Mouse (Mus musculus) T-helper 1 cell (primary cell): ENCODE data around the gene Arhgap24.

Experiments
- in situ Hi-C: fragments of 300-600 bp; cut with MboI, MseI; formaldehyde crosslinking; loops from one replicate; pipeline ENCODE4 v1.15.1; 2025; ENCODE audit warnings: high pct_unique_total_duplicates

The Arhgap24 gene

DNA sequence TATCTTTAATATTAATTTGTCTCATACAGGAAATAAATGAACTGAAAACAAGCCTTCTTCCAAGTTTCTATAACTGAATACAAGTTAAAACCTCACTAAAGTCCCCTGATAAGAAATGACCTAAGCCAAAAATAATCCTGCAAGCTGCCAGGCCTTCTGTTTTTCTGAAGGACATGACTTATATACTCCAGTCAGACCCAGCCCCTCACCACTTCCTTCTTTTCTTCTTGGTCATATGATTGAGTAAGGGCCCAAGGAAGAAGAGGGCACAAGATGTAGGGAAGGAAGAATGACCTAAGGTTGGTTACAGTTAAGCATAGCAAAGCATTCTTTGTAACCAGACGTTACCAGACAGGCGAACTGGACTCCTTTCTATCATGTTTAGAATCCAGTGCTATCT lies 21.1 kb downstream of the Arhgap24 start:
- in situ Hi-C loops: no loop called here

DNA sequence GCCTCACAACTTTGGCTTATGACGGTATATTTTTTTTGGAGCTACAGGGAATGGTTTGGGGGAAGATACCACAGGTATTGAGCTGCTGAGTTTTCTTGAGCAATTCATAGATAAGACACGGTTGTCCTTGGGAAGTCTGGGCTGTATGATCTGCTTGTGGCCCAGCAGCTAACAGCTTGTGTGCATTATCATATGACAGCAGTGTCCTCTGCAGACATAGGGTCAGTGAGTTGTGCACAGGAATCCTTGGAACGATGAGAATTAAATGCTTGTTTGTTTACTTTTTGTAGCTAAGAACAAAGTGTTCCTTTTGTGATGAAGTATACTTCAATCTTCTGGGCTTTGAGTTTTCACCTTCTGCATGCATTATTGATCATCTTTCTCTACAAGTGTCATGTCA lies 21.9 kb downstream of the Arhgap24 start:
- in situ Hi-C loops: no loop called here

DNA sequence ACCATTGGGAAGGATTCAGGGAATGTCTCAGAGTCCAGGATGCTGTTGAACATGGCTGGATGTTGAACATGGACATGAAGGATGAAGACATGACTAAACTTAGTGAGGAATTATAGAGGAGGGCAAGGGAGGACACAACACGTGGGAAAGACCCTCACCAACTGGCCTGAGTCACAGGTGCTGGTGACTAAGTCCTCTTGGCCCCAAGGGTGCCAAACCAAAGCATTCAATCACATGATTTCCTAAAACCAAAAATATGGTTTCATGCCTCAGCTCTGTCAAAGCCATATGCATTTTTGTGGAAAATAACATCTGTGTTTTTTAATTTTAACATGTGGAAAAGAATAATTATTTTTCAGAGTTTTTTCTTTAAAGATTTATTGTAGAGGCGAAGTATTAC lies 22.7 kb downstream of the Arhgap24 start:
- in situ Hi-C loops: no loop called here

DNA sequence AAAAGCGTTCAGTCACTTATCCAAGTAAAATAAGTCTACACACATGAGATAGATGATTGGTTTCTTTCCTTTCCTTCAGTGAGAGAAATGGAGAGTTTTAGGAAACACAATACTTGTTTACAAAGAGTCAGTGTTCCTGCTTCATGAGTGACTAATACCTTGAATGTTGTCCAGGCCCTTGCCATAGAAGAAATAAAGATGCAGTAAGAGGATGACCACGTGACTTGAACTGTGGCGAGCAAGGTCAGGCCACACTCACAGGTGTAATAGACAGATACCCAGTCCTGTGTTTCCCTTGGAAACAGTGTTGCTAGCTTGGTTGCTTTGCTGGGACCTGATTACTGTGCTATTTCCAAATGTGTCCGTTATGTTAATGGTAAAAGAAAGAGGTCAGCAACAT lies 23.4 kb downstream of the Arhgap24 start:
- in situ Hi-C loops: no loop called here

DNA sequence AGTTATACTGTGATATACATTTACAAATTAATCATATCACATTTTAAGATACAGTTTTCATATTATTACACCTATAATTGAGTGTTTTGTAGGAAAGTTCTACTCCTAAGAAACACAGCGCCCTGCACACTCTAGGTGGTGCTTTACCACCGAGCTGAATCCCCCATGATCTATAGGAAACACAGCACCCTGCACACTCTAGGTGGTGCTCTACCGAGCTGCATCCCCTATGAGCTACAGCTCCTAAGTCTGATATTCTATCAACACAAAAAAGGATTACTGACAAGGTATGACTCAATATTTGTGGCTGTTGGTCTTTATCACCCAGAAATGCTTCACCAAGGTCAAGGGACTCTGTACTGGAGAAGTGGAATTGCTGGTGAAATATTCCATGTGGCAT lies 27.0 kb downstream of the Arhgap24 start:
- in situ Hi-C loops: no loop called here

DNA sequence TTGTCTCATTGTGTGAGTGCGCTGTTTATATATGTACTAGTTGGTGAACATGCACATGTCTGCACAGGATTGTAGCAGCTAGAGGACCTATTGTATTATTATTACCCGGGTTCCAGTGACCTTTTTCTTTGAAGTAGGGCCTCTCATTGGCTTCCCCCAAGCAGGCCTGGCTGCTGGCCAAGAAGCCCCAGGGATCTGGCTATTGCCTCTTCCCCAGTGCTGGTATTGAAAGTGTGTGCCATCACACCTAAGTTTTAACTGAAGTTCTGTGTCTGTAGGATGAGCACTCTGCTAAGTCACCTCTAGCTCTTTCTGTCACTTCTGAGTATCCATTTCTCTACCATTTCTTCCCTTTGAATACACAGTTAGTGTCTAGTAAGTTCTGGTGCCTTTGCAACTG lies 28.2 kb downstream of the Arhgap24 start:
- in situ Hi-C loops: no loop called here

DNA sequence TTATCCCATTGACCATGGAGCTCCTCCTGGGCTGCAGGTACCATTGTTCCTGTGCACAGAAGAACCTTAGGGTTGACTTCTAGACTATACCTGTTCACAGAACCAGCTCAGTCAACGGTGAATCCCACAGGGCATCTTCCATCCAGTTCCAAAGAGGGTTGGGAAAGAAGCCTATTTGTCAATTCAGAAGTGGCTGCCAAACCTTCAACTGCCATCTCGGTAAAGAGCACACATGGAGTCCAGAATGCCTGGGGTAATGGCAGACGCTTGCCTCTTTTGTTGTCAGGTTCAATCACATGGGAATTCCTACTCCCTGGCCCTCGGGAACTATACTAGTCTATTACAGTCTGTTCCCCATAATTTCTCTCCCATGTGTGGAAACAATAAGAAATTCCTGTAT lies 30.5 kb downstream of the Arhgap24 start:
- in situ Hi-C loops: no loop called here

DNA sequence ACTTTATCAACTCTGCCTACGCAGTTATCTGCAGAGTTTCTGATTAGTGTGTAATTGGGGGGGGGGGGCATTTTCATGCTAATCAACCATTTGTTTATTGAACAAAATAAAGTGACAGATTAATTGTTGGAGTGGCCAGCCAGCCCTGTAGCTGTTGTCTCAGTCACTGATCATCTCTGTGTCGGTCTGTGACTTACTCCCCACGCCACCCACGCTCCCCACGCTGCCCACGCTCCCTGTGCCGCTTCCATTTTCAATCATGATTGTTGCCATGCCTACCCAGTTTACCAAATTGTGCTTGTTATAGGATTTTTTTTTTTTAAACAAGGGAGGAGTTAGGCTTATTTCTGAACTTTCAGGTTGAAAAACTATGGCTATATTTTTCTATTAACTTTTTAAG lies 34.3 kb downstream of the Arhgap24 start:
- in situ Hi-C loops: no loop called here

DNA sequence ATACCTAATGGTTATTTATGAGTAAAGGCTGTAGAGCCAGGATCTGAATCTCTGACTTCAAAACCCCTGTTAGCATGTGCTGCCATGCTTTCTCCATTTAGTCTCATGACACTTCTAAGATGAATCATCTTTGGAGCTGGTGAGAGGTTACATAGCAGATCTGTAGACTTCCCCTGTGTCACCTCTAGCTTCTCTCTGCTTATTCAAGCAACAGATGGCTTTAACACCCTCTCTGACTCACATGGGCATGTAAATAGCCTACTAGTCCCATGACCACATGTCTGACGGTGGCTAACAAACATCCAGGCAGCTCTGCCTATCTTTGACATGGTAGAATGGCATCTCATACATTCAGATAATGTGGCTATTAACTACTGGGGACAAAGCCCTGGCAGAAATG lies 39.3 kb downstream of the Arhgap24 start:
- in situ Hi-C loops: no loop called here

DNA sequence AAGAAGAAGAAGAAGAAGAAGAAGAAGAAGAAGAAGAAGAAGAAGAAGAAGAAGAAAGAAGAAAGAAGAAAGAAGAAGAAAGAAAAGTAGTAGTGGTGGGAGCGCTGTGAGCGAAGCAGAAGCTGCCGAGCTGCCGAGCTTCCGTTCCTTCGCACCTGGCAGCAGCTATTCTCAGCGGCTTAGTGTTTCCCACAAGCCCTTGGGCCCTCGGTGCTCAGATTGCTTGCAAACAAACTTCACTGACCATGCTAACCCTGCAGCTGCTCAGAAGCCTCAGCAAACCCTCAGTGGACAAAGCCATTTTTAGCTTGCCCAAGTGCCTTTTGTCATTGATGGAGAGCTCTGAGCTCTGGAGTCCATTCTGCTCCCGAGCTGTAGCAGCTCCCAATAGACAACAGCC lies 54.1 kb downstream of the Arhgap24 start:
- in situ Hi-C loops: no loop called here

DNA sequence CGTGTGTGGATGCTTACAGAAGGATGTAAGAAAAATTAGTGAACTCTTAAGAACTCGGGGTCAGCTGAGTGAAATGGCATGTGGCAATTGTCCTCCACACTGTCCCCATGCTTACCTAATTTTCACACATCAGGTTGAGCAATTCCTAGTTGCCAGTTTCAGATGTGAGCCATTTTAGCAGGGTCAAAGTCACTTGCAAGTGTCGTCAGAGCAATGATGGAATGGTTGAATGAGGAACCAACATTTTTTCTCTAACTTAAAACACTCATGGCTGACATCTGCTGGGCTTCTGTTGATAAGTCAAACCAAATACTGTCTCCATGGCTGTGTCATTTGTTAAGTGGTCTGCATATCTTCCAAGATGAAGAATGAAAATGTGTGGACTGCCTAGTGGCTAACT lies 56.6 kb downstream of the Arhgap24 start:
- in situ Hi-C loops: no loop called here

DNA sequence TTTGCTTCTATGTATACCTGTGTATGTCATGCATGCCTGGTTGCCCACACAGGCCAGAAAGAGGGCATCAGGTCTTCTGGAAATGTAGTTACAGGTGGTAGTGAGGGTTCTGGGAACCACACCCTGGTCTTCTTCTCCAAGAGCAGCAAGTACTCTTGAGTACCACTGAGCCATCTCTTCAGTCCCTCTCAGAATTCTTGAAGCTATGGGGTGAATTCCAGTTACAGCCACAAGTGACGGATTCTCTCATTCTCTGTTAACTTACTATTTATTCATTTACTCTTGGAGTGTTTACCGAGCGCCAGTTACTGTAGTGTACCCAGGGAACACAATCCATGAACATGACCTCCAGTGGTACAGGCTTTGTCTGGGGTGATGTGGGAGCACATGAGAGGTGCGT lies 65.1 kb downstream of the Arhgap24 start:
- in situ Hi-C loops: no loop called here

DNA sequence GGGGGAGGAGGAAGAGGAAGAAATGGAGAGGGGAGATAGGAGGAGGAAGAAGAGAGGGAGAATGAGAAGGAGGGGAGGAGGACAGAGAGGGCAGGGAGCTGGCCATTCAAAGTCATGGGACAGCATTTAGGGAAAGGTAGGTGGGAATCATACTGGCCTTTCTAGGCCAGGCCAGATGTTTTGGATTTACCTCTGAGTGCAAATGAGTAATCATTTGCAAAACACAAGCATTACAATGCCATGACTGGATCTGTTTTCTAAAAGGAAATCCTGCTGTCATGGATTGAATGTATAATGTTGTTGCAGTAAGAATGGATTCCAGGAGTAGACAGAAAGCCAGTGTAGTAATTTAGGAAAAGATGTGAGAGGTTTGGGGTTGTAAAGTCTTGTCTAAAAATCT lies 66.6 kb downstream of the Arhgap24 start:
- in situ Hi-C loops: no loop called here

DNA sequence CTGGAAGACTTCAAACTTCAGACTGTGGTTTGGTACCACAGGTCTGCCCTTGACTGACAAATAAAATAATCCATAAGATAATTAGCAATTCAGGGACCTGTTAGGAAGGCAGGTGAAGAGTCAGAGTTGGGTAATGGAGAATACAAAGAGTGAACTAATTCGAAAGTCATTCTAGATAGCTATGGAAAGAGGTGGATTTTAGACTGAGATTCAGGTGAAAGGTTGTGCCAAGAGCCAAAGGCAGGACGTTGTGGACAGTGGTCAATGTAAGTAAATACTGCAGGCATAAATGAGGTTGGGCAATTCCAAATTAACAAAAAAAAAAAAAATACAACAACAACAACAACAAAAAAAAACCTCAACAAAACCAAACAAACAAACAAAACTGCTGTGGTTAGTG lies 67.2 kb downstream of the Arhgap24 start:
- in situ Hi-C loops: no loop called here

DNA sequence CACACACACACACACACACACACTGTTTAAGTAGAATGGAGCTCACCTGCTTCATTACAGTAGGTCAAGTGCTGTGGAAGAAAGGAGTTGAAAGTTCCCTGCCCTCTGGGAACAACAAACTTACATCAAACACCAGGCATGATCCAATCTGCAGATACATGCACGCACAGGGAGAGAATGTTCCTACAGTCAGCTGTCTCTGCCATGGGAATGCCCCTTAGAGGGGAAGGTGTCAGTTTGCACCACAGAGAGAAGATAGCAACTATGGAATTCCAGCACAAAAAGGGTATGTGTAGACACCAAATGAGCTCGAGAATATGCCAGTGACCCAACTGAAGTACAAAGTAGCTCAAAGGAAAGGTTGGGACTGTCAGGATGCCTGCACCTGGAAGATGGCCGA lies 69.0 kb downstream of the Arhgap24 start:
- in situ Hi-C loops: no loop called here

DNA sequence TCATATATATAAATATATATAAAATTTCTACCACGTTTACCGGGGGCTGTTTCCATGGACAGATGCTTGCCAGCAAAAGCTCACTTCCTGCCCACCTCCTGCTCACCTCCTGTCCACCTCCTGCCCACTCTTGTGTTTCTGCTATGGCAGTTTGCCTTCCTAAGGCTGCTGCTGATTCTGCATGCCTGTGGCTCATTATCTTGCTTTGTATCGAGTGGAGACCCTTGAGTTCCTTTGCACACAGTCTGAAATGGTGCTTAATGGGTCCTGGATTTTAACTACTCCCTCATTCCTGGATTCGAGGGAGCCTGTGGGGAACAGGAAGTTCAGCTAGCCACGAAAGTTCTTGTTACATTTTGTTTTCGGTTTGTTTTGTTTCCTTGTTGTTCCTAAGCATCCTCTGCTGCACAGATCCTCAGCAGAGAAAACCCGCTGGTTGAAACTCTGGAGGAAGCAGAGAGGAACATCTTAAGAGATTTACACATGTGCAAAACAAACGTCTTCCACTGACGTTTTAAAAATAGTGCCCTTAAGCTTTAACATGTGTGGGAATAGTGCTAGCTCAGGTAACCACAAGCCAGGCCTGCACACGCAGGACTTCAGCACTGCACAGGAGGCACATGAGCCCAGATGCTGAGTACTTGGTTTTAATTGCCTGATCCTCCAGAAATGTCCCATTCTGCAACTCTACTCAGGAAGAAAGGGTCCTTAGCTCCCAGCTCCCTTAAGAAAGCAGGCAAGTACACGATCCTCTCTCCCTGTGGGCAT lies 69.9 kb downstream of the Arhgap24 start:
- in situ Hi-C loops: no loop called here

DNA sequence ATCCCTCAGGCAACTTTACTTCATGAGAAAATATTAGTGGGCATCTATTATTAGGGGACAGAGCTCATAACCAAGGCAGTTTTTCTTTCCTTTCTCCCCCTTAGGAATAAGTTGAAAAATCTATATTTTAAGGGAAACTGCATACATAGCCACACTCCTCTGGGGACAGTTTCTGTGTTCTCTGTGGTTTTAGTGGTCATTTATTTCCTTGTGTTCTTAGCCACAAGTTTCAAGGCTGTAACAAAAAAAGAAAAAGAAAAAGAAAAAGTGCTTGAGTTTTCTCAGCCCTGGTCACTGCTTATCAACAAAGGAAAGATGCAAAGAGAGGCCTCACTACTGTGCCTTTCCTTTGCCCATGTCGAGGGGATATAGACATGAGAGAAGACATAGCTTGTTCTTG lies 71.3 kb downstream of the Arhgap24 start:
- in situ Hi-C loops: no loop called here

DNA sequence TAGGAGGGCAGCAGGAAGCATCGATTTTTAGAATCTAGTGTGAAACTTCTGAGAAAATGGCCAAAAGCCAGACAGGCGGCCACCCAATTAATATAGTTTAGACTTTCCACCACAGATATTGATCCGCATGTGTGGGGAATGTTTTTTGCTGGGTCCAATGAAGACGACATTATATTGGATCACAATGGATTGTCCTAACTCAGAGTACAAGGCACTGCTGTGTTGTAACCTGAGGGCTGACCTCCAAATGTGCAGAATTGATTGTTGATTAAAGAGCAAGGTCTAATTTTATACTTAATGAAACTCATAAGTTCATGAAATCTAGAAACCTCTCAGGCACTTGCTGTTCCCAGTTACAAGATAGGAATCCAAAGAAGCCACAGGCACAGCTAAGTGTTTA lies 74.8 kb downstream of the Arhgap24 start:
- in situ Hi-C loops: no loop called here

DNA sequence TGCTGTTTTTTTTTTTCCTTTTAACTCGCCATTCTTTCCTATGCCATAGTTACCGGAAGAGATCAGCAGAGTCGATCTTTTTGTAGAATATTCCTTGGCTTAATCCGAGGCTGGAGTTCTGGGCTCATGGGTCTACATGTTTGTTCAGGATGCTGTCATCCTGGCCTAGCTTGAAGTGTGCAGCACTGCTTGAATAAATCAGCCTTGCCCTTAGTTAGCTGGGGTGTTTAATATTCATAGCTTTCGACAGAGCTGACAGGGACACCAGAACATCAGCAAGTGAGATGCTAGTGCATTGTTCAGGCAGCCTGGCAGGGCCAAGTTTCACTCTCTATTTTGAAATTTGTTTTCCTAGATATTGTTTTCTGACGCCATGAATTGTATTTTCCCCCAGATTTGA lies 79.1 kb downstream of the Arhgap24 start:
- in situ Hi-C loops: no loop called here

DNA sequence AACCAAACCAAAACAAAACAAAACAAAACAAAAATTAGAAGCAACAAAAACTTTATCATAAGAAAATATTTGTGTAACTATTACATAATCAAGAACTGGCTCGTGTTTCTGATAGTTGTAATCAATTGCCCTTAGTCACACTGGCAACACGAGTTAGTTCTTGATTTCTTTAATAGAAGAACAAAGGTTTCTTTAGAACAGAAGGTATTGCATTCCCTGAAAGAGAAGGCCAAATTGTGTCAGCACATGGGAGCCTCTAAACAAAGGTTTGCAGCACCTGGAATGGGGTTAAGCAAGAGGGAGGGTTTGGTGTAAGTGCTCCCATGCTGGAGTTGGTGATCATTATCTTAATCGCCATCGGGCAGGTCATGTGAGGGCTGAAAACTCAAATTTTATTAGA lies 82.8 kb downstream of the Arhgap24 start:
- in situ Hi-C loops: no loop called here

DNA sequence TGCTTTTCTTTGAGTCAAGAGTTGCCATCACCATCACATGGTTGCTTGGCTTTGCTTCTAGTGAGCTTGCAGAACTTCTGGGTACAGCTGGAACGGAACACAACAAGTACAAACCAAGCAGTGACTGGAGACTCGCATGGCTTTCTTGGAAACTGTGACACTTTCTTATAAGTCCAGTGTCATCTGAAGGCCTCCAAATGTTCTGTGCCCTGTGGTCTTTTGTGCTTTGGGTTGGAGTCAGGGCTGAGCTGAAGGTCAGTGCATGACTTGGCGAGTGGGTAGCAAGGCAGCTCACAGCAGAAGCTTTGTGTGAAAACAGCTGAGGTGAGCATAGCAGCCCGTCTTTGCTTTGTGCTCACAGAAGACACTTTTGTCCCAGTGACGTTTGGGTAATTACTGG lies 87.6 kb downstream of the Arhgap24 start:
- in situ Hi-C loops: no loop called here

DNA sequence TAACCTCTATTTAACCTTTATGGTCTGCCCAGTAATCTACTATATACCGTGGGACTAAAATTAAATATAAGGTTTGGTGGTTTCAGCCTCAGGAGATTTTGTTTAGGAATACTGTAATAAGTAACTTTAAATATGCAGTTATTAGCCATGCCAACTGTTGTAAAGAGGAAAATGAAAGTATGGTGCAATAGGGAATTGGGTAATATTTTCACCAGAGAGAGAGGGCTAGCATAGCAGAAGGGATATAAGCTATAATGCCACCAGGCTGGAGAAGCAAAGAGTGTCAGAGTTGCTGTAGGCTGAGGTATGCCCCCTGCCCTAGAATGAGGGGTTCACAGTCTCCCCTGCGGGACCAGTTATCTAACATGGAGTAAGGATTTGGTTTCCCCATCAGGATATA lies 90.3 kb downstream of the Arhgap24 start:
- in situ Hi-C loops: no loop called here

DNA sequence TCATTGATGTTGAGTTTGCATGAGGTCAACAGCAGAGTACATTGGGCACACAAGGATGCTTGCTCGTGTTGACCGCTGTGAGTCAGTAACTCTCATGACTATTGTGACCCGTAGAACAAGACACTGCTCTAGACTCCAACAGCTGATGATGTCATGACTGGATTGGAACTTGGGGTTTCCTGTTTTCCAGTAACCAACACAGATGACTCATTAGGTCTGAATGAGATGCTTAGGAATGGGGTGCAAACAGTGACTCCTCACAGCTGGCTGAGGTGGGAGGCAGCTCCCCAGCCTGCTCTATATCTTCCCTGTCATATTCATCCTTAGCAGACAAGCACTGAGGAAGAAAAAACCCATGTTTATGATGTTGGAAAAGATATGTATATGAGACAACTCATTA lies 95.6 kb downstream of the Arhgap24 start:
- in situ Hi-C loops: no loop called here

DNA sequence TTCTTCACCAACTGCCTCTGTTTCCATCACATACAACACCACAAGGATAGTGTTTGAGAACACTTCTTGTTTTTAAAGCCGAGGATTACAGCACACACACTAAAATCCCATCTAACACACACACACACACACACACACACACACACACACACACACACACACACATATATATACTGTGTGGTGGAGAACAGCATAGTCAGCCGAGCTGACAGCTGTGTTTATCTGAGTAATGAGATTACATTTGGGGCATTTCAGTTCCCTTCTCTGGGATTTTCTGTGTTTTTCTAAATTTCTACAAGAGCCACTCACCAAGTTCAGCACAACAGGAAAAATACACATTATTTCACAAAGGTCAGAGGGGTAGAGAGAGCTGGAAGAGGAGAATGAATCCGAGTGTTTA lies 96.5 kb downstream of the Arhgap24 start:
- in situ Hi-C loops: no loop called here
